Mouse (Mus musculus) cerebellum, postnatal 10 days (tissue): Measurements from ENCODE around the gene Trcg1.

ENCODE experiments used
- DNase-seq, 2 experiments: peaks; one replicate each; pipeline ENCODE4 v3.0.0; 2021; ENCODE audit warnings: mixed read lengths in 2 of 2

Trcg1 gene

DNA sequence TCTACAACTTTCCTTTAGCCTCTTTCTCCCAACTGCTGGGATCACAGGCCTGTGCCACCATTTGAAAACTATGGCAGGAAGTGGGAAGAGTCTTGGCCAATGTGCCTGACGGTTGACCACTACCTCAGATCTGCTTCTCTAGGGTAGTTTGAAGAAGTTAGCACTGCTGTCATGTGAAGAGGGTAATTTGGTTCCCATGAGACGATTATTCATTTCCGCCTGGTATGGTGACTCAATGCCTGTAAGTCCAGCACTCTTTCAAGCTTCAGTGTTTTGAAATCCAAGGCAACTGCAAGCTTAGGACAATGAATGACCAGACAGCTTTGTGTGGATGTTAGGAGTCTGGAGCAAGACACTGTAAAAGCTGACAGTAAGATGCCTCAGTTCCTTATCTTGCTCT lies 2.6 kb upstream of the Trcg1 start:
- no peak for DNase-seq

GRCm38 (mm10) chr9:57237705-57238104 lies 1.3 kb downstream of the Trcg1 start:
- DNase-seq: peak in 1 of 2 experiments; percentile 28

- no peak for DNase-seq
Measured at GRCm38 (mm10) chr9:57238220-57238619, 1.9 kb downstream of the Trcg1 start.

GRCm38 (mm10) chr9:57241111-57241510 lies 4.8 kb downstream of the Trcg1 start:
- no peak for DNase-seq

GRCm38 (mm10) chr9:57242916-57243315 lies 6.6 kb downstream of the Trcg1 start:
- no peak for DNase-seq

DNA sequence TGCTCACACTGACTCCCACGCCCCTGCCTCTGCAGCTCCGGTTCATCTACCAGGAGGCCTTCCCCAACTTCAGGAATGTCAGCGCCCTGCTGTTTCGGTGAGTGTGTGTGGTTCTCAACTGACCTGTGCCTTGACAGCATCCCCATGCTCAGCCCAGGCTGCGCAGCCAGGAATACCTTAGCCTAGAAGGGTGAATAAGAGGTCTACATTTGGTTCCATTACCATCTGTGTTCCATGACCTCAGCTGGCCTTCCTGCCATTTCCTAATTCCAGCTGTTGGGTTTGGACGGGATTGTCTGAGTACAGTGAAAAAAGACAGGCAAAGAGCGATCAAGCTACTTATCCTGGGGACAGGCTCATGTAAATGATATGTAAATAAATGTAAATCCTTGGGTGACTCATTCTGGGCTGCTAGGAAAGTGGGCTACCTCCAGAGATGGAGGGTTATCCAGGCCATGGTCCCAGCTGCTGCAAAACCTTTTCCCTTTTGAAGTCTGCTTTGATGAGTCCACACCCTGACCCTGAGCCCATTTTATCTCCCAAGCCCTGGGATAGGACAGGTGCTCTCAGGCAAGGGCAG lies 7.8 kb downstream of the Trcg1 start:
- DNase-seq: no peak

- DNase-seq: no peak
Measured at GRCm38 (mm10) chr9:57246482-57246881, 10.1 kb downstream of the Trcg1 start.

DNA sequence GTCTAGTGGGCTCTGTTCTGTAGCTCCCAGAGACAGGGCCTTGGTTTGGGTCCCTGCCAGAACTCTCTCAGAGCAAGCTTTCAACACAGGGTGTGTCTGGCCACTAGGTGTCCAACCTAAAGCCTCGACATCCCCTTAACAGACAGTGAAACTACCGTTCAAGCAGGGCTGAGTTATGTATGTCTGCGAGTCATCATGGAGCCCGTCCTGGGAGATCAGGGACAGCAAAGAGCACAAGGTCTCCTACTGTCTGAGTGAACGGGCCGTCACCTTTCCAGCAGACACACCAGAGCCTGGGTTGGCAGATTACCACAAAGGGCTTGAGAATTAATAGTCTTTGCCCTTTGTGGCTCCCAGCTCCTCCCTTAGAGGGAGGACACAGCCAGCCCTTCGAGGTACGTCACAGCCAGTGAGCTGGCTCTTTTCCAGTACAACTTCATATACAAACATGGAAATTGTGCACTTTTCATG lies 10.9 kb downstream of the Trcg1 start:
- DNase-seq: peak in 1 of 2 experiments; percentile 21

GRCm38 (mm10) chr9:57248030-57248942 lies 11.9 kb downstream of the Trcg1 start:
- DNase-seq: peak; percentile 28 to 41

DNA sequence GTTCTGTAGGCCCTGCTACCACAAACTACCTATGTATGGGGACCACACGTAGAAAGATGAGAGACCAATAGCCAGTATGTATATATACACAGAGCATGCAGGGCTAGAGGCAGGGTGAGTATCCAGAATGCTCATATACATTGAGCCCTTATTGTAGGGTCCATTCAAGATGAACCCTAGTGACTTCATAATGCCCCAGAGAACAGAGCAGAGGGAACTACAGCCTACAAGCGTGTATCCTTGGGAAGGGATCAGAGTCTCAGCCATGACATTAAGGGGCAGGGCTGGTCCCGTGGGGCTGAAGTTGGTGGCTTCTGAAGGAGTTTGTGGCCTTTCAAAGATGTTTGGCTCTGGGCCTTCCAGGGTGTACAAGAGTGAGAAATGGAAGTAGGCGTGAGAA lies 13.7 kb downstream of the Trcg1 start:
- DNase-seq: no peak

DNA sequence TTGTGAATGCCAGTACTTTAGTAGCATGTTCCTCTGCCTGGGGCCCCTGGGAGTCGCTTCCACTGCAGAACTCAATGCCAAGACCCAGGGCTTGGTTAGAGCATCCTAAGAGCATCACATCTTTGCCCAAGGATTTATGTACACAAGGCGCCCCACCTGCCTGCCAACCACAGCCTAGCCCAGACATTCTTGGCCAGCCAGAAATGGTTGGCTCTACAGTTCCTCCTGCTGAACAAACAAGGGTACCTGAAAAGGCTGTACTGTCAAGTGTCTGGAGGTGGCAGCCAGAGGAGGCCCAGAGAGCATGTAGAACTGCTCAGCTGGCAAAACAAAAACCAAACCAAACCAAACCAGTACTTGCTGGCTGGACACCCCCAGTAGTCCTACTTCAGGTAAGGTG lies 14.8 kb downstream of the Trcg1 start:
- DNase-seq: no peak

DNA sequence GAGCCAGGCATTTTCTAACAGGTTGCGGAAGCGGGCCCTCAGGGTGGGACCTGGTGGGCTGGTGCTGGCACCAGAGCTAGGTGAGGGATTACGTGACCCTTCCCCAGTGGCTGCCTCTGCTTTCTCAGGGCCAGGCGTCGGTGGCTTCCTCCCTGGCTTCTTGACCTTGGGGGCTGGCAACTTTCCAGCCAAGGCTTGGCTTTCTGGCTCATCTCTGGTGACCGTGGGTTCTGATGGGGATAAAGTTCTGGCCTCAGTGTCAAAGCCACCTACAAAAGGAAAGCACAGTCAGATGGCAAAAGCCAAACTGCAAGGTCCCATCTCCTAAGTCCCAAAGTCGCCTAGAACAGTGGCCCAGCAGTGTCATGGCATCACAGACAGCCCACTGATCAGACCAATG lies 17.7 kb downstream of the Trcg1 start:
- DNase-seq: no peak

- no peak for DNase-seq
Measured at GRCm38 (mm10) chr9:57254823-57255495, 18.6 kb downstream of the Trcg1 start.

DNA sequence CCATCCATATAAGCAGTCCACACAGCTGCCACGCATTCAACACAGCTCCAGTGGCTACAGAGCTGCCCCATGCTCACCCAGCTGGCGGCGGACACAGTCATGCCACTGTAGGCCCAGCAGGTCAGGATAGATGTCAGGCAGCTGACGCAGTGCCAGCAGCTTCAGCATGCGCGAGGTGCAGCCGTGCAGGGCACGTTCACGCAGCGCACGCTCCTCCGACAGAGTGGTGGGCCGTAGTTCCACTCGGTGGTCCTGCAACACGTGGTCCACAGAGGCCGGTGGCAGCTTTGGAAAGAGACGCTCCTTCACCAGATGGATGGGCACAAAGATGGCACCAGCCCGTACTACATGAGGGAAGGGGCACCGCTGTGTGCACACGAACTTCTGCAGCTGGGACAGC lies 20.0 kb downstream of the Trcg1 start:
- no peak for DNase-seq

DNA sequence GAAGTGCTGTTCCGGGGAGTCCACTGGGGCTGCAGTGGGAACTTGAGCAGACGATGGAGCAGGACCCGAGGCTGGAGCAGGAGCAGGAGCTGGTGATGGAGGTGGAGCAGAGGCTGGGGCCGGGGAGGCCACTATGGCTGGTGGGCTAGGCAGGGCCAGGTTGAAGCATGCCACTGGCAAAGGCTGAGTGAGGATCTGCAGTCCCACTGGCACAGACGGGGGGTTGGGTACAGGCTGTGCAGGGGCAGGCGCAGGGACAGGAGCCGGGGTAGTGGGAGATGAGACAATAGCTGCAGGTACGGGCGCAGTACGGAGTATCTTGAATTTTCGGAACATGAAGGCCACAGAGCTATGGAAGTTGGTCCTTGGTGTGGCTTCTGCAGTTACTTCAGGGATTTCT lies 20.5 kb downstream of the Trcg1 start:
- DNase-seq: no peak

DNA sequence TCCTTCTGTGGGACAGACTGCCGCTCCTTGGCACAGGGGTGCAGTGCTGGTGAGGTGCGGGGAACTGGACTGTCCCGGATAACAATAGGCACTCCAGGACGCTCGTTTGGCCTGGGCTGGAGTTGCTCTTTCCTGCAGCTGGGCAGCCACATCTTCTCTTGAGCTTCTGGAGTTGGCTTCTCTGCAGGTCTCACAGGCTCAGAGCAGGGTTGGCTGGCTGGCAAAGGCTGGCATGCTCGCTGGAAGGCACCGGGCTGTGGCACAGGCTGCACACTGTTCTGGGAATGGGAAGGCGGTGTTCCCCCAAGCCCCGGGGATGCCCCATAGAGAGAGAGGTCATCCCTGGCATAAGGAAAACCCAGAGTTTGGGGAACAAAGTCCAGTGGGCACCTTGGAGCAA lies 21.3 kb downstream of the Trcg1 start:
- DNase-seq: peak in 1 of 2 experiments; percentile 45

GRCm38 (mm10) chr9:57259736-57260135 lies 23.4 kb downstream of the Trcg1 start:
- DNase-seq: peak; percentile 97 to 99

GRCm38 (mm10) chr9:57260940-57261339 lies 24.6 kb downstream of the Trcg1 start:
- no peak for DNase-seq

DNA sequence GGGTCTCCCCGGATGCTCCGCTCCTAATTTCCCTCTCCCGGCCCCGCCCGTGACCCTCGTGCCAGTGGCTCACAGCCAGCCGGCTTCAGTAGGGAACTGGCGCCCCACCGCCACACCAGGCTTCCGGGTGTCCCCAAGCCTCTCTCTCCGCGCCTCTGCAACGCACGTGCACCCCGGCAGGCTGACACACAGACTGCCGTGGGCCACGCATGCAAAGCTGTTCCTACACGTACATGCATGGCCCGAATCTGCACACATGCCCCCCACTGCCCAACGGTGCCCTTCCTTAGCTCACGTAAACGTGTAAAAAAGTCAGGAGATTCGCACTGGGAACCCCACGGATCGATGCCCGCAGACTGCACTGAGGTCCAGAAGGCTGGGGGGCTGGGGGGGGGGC lies 25.2 kb downstream of the Trcg1 start:
- peak; percentile 64 to 65 for DNase-seq

DNA sequence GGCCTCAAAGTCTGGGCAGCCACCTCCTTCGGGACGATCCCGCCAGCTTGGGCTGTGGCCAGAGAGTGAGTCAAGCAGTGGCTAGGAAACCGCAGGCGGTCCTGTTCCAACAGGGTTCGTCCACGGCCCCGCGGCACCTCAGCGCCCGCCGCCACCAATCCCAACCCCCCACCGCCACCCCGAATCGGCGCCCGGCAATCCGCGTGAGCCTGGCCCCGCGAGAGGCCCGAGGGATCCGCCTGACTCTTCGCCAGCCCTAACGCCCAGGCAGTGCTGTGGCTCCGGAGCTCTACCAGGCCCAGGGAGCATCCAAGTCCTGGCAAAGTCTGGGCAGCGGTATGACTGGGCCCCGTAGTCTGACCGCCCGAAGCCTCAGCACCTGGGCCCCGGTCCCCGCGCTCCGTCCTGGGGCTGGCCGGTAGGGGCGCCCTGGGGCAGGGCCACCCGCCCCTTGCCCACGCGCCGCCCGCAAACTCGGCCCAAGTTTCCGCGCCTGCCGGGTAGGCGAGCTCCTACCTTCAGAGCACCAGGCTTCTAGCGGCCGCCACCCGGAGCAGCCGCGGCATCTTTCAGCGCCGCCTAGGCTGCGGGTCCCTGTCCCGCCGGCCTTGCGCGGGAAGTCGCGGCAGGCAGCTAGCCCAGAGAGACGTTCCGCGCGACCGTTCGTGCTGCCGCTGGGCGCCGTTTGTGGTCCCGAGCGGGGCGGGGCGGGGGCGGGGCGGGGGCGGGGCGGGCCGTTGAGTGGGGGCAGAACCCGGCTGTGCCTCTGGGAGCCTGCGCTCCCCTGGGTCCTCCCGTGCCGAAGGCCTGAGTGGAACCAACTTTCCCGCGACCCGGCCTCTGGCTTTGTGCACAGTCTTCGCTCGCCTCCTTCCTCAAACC lies 25.8 kb downstream of the Trcg1 start, which contains the start of gene 1700017B05Rik:
1700017B05Rik (minus strand) TSS at position 700 of the 882 bp plus-strand sequence.
- DNase-seq: peak; percentile 82 to 84

DNA sequence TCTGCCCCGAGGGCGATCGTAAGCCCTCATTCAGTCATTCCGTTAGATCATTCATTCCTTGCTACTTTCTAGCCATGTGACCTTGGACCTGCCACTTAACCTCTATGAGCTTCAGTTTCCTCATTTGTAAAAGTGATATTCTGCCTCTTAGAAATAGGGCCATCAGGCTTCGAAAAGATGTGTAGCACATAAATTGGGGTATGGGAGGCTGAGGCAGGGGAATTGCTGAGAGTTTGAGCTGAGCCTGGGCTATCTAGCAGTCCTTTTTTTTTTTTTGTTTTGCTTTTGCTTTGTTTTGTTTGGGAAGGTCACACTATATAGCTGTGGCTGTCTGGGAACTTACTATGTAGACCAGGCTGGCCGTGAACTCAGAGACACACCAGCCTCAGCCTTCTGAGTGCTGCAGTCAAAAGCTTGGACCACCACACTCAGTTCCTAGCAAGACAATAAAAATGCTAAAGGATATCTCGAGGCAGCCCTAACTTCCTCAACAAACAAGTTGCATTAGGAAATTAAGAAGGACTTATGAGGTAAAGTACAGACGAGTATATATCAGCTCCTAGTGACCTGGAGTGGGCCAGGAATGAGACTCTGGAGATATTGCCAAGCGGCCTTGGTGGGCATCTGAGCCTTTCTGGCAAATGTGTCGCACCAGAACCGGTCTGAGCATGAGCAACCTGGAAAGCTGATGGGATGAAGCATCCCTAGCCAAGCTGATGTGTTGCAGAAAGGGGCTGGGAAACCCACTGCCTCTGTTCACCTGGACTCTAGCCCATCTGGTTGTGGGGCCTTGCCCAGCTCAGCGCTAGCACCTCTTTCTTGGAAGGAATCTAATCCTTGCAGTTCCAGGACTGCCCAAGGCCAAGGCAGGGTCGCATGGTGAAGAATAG lies 26.7 kb downstream of the Trcg1 start:
- no peak for DNase-seq
